Mouse (Mus musculus) telencephalon, adult 2 months (tissue): ENCODE data around the gene Hist1h2bb.
"Not testable (repeated sequence)": the region's sequence is repeated elsewhere in the genome, so short reads cannot be mapped to it uniquely, and the experiment has no call there.

Experiments used
- DNase-seq: peaks from one replicate; pipeline ENCODE4 v3.0.0-alpha.2; 2011; ENCODE audit warnings: low read depth, low spot score

Gene Hist1h2bb

DNA sequence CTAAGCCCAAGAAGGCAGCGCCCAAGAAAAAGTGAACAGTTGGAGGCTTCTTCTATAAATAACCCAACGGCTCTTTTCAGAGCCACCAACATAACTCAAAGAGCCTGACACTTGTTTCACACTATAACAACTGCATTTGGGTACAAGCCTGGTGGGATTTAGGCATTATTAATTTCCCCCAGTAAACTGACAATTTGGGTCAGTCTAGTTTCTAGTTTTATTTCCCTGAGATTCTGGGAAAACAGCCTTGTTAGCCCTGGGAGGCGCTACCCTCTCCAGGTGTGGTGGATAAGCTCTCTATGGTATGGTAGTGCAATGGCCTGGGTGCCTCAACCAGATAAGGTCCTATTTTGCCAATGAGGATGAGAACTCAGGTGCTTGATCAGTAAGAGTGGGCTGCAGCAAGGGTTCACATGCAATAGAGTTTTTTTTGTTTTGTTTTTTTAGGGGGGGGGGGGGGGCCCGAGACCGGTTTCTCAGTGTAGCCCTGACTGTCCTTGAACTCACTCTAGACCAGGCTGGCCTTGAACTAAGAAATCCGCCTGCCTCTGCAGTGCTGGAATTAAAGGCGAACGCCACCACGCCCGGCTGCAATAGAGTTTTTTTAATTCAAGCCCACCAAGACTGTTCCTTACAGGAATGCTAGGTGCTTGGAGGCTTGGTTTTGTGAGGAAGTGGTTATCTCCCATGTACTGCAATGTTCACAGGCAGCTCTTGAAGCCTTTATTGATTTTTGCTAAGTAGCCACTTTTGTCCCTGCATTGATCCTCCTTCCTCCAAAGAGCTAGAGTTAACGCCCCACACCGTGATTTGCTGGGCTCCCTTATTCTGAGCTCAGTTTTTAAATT, 18.0 kb downstream of the Hist1h2bb start:
- no peak for DNase-seq

DNA sequence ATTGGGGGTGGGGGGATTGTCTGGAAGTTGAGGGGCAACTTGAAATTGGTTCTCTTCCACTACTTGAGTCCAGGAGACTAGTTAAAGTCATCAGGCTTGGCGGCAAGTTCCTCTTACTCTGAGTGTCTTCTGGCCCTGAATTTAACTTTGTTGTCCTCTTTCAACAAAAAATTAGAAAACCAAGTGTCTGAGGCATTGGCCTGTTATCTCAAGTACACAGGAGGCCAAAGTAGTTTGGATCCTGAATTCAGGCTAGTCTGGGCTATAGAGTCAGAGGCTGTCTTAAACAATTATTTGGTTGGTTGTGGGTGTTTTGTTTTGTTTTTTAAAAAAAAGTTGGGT, 18.6 kb downstream of the Hist1h2bb start:
- DNase-seq, result no peak

DNA sequence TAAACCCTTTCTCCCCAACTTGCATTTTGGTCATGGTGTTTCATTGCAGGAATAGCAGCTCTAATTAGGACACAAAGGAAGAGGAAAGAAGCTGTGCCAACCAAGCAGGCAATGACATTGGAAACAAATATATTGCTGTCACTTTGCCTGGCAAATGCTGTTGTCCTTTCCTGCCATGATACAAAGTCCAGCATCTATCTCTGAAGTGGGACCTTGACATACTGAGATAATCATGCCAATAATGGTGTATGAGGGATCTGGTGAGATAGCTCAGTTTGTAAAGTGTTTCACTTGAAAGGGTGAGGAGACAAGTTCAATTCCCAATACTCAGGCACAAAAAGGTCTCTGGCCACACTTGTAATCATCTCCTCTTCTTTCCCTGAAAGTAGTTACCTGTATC, 20.2 kb downstream of the Hist1h2bb start:
- DNase-seq, result no peak

DNA sequence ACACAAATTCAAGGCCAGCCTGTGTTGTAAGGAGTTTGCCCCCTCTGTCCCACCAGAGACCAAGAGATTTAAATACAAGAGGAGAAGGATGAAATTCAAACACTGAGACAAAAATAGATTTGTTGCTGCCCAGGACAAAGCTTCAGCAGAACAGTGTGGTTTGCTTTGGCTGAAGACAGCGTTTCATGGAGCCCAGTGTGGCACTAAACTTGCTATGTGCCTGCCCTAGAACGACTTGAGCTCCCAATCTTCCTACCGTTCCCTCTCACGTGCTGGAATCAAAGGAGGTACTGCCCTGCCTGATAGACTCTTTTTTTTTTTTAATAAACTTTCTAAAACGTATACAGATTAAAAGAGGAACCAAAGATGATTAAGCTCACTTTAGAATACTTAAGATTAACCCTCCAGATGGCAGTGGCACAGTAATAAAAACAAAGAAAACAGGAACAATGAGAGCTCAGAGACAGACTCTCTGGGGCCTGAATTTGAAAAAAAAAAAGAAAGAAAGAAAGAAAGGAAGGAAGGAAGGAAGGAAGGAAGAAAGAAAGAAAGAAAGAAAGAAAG, 22.4 kb downstream of the Hist1h2bb start:
- DNase-seq, result no peak

DNA sequence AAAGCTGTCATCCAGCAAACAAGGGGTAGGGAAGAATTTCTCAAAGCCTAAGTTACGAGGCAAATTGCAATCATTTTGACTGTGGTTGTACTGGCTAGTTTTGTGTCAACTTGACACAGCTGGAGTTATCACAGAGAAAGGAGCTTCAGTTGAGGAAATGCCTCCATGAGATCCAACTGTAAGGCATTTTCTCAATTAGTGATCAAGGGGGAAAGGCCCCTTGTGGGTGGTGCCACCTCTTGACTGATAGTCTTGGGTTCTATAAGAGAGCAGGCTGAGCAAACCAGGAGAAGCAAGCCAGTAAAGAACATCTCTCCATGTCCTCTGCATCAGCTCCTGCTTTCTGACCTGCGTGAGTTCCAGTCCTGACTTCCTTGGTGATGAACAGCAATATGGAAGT, 23.1 kb downstream of the Hist1h2bb start, which contains the start of gene Trim38:
Trim38 (plus strand) TSS at position 301 of the 400 bp plus-strand sequence.
- not testable (repeated sequence) for DNase-seq

DNA sequence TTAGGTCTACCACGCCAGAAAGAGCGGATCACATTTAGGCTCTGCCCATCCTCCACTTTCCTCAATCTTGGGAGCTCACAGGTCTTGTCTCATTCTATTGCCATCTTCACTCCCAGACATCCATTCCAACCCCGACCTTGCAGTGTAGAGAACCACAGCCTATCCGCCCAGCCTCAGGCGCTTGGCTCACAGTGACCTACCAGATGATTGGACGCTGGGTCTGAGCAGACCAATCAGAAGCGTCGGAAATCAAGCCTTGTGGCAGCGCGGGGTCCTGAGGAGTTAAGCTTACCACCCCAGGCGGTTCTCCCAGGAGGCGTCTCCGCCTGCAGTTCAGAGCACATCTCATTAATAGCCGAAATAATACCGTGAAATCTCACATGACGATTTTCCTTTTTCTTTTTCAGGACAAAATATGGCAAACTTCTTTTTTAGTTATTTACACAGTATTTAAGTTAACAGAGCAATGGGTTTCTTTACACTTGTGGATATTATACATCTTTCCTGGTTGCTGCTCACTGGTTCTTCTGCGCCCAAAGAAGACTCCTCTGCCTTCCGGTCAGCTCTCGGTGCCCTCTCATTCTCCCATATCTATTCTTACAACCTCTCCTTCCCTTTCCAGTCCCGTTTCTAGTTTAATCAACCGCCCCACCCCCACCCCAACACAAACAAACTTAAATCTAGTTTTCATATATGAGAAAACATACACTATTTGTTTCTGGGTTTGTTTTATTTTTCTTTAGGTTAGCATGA, 26.2 kb downstream of the Hist1h2bb start:
- DNase-seq, result no peak

DNA sequence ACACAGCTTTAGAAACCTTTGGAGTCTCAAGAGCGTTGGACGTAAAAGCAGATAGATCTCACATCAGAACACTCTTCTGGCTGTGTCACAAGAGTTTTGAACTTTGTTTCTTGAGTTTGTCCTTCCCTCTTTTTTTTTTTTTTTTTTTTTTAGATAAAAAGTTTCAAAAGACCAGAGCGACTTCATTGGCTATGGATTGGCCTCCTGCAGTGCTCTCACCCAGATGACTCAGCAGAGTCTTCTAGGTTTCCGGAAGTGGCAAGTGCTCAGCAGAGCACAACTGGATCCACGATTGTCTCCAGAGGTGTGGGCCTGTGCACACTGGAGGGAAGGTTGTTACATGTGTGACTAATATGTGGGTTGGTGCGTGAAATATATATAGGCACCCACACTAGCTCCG, 31.8 kb downstream of the Hist1h2bb start:
- DNase-seq, result no peak

DNA sequence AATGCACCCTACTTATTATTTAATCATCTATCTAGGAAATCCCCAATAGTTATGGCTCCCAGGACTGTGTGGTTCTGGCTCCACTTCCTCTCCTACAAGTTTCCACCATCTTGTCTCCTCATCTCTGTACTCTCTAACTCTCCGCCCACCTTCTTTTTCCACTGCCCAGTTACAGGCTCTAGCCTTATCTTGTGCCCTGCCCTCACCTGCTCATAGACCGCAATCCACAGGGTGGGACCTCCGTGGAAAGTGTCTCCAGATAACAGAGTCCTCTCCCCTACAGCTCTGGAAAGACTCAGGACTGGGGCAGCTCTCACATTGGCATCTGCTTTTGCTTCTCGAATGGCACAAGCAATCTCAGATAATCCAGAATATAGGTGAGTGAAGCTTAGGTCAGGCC, 32.5 kb downstream of the Hist1h2bb start:
- DNase-seq, result no peak

DNA sequence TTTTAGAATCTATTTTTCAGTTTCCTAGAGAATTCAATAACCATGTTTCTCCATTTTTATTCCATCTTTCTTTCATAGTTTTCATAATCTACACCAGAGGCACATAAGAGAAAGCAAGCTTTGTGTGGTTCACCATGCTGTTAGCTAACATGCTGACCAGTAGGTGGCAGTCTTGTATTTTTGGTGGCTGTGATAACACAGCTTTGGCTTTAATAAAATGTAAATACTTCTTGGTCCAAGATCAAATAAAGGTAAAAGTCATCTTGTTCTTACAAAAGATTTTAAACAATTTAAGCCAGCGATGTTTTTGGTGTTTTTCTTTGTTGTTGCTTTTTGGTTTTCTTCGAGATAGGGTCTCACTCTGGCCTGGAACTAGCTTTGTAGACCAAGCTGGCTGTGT, 46.0 kb downstream of the Hist1h2bb start:
- DNase-seq, result peak; percentile 46
